Mouse (Mus musculus): Measurements from ENCODE around the gene Olfr1008. TPM values are rescaled to one million over a fixed set of nuclear protein-coding genes. Genes with fewer than 3 reads are reported as not detected.
"Not testable (repeated sequence)": the region's sequence is repeated elsewhere in the genome, so short reads cannot be mapped to it uniquely, and the experiment has no call there.

The Olfr1008 gene
- not detected in 2 replicates for polyA plus RNA-seq (2015; fragmentation: Nextera tagmentation; extraction: Ambion mirVana)

DNA sequence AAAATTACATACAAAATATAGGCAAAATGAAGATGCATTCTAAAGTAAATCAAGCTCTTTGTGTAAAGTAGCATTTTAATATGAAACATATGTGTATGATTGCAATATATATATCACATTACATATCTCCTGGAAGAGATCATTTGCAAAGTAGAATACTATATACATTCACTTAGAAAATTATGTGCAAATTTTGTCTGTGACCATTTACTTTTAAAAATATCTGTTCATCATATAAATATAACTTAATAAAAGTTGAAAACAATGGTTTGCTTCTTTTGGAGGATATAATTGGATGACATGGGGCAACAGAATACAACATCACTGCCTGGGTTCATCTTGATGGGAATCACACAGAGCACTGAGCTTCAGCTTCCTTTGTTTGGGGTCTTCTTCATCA is at the start of gene Olfr1008:
Gene Olfr1008 (plus strand): TSS at position 301 of the 400 bp plus-strand sequence.
- DNase-seq (ENCODE audit: low spot score): no peak

- DNase-seq (ENCODE audit: low spot score): no peak
Measured at GRCm38 (mm10) chr2:85650604-85651003, 38.6 kb upstream of the Olfr1008 start, which contains the start of gene Olfr1002. Gene Olfr1002 (minus strand): TSS chr2:85650704.

DNA sequence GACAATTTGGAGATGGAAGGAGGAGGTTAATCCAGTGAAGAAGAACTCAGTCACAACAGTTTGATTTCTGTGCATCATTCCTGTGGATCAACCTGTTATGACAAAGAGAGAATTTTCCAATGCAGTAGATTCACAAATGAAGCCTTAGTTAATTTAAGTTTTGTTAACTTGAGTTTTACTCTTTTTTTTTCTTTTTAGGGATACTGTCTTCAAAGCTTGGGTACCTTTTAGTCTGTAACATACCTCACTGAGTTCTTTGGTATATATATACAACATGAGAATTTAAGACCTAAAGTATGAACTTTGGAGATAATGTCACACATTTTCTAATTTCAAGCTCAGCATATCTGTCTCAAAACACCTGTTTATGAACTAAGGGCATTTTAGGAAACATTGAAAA is 24.9 kb upstream of the Olfr1008 start, which contains the start of gene Olfr154:
Gene Olfr154 (minus strand): TSS at position 101 of the 400 bp plus-strand sequence.
- not testable (repeated sequence) for DNase-seq (ENCODE audit: low spot score)

DNA sequence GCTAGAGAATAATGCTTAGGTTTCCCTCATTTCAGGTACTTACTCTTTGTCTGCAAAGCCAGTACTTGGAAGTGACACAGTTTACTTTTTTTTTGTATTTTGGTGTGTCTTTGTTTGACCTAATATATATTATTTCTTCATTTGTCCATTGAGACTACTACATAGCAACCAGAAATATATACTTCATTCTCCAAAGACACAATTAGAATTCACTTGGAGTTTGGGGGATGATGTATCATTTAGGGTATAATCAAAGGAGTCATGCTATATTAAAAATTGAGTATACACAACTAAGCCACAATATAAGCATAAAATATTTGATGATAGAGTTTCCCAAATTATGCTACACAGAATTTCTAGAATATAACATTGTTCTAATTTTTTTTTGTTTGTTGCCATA is 10.6 kb upstream of the Olfr1008 start, which contains the start of gene Olfr1006:
Gene Olfr1006 (minus strand): TSS at position 101 of the 400 bp plus-strand sequence.
- DNase-seq (ENCODE audit: low spot score): no peak

GRCm38 (mm10) chr2:85710680-85711079 is 21.4 kb downstream of the Olfr1008 start:
- DNase-seq (ENCODE audit: low spot score): not testable (repeated sequence)

DNA sequence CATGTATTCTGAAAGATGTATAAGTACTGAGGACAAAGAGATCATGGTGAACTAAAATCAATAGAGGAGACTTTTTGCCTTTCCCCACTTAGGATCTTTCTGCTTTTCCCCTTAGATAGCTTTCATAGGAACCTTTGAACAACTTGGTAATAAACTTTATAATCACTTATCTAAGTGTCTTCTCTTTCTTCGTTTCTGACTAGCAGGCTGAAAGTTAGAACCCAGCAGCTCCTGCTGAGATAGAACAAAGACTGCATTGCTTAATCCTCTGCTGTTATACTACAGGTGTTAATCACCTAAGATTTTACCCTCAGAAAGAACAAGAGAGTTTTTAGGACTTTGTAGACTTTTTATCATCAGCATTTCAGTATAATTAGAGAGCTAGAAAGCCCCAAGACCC is 21.9 kb downstream of the Olfr1008 start:
- no peak for DNase-seq (ENCODE audit: low spot score)

GRCm38 (mm10) chr2:85715119-85715518 is 25.9 kb downstream of the Olfr1008 start, which contains the start of gene Olfr1009:
Gene Olfr1009 (plus strand): TSS chr2:85715419.
- DNase-seq (ENCODE audit: low spot score): no peak

DNA sequence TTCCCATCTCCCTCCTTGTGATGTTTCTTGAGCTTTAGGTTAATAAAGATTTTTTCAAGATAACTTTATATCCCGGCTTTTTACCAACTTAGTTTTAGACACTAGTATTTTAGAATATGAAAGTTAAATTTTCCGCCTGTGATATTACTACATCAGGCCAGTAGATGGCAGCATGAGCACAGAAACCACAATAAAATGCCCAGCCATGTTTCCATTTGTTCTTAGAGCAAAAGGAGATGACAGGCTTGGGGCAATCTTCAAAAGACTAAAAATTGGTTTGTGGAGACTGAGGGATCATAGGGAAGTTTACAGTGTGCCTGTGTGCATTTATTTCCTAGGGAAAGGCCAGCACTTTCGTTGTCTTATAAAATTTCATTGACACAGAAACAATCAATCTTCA is 36.6 kb downstream of the Olfr1008 start:
- DNase-seq (ENCODE audit: low spot score): peak; percentile 42

Other genes starting within 250 kb of the Olfr1008 start
- gene Olfr995, start 245.8 kb upstream of the Olfr1008 start, polyA plus RNA-seq (2015; fragmentation: Nextera tagmentation; extraction: Ambion mirVana): not detected in 2 replicates
- 1.6 and 1.8 TPM in 2 replicates for gene 4833423E24Rik, start 170.4 kb upstream of the Olfr1008 start, polyA plus RNA-seq (2015; fragmentation: Nextera tagmentation; extraction: Ambion mirVana)
- not detected in 2 replicates for gene Olfr996, start 110.2 kb upstream of the Olfr1008 start, polyA plus RNA-seq (2015; fragmentation: Nextera tagmentation; extraction: Ambion mirVana)
- not detected in 2 replicates for gene Olfr998, start 100.5 kb upstream of the Olfr1008 start, polyA plus RNA-seq (2015; fragmentation: Nextera tagmentation; extraction: Ambion mirVana)
- gene Olfr1000, start 77.5 kb upstream of the Olfr1008 start, polyA plus RNA-seq (2015; fragmentation: Nextera tagmentation; extraction: Ambion mirVana): not detected in 2 replicates
- gene Olfr1002, start 38.7 kb upstream of the Olfr1008 start, polyA plus RNA-seq (2015; fragmentation: Nextera tagmentation; extraction: Ambion mirVana): not detected in 2 replicates
- gene Olfr154, start 25.0 kb upstream of the Olfr1008 start, polyA plus RNA-seq (2015; fragmentation: Nextera tagmentation; extraction: Ambion mirVana): not detected in 2 replicates
- not detected in 2 replicates for gene Olfr1006, start 10.7 kb upstream of the Olfr1008 start, polyA plus RNA-seq (2015; fragmentation: Nextera tagmentation; extraction: Ambion mirVana)
- gene Olfr1009, start 26.0 kb downstream of the Olfr1008 start, polyA plus RNA-seq (2015; fragmentation: Nextera tagmentation; extraction: Ambion mirVana): not detected in 2 replicates
- not detected in 2 replicates for gene Olfr1012, start 73.3 kb downstream of the Olfr1008 start, polyA plus RNA-seq (2015; fragmentation: Nextera tagmentation; extraction: Ambion mirVana)
- not detected in 2 replicates for gene Olfr1013, start 77.7 kb downstream of the Olfr1008 start, polyA plus RNA-seq (2015; fragmentation: Nextera tagmentation; extraction: Ambion mirVana)
- gene Olfr1014, start 83.3 kb downstream of the Olfr1008 start, polyA plus RNA-seq (2015; fragmentation: Nextera tagmentation; extraction: Ambion mirVana): not detected in 2 replicates
- not detected in 2 replicates for gene Olfr1015, start 92.6 kb downstream of the Olfr1008 start, polyA plus RNA-seq (2015; fragmentation: Nextera tagmentation; extraction: Ambion mirVana)
- gene Olfr1016, start 113.1 kb downstream of the Olfr1008 start, polyA plus RNA-seq (2015; fragmentation: Nextera tagmentation; extraction: Ambion mirVana): not detected in 2 replicates
- gene Olfr1018, start 129.0 kb downstream of the Olfr1008 start, polyA plus RNA-seq (2015; fragmentation: Nextera tagmentation; extraction: Ambion mirVana): not detected in 2 replicates
- gene Olfr1019, start 156.1 kb downstream of the Olfr1008 start, polyA plus RNA-seq (2015; fragmentation: Nextera tagmentation; extraction: Ambion mirVana): not detected in 2 replicates
- not detected in 2 replicates for gene Olfr1020, start 157.6 kb downstream of the Olfr1008 start, polyA plus RNA-seq (2015; fragmentation: Nextera tagmentation; extraction: Ambion mirVana)
- not detected in 2 replicates for gene Olfr1022, start 179.2 kb downstream of the Olfr1008 start, polyA plus RNA-seq (2015; fragmentation: Nextera tagmentation; extraction: Ambion mirVana)
- not detected in 2 replicates for gene Olfr1023, start 196.2 kb downstream of the Olfr1008 start, polyA plus RNA-seq (2015; fragmentation: Nextera tagmentation; extraction: Ambion mirVana)
- not detected in 2 replicates for gene Olfr1024, start 215.6 kb downstream of the Olfr1008 start, polyA plus RNA-seq (2015; fragmentation: Nextera tagmentation; extraction: Ambion mirVana)
- not detected in 2 replicates for gene Olfr1025-ps1, start 225.8 kb downstream of the Olfr1008 start, polyA plus RNA-seq (2015; fragmentation: Nextera tagmentation; extraction: Ambion mirVana)
- gene Olfr1026, start 232.1 kb downstream of the Olfr1008 start, polyA plus RNA-seq (2015; fragmentation: Nextera tagmentation; extraction: Ambion mirVana): not detected in 2 replicates

All from thymus, postnatal 0 days (tissue).